Mouse (Mus musculus): ENCODE measurements around the gene Ttc28.

The Ttc28 gene

DNA sequence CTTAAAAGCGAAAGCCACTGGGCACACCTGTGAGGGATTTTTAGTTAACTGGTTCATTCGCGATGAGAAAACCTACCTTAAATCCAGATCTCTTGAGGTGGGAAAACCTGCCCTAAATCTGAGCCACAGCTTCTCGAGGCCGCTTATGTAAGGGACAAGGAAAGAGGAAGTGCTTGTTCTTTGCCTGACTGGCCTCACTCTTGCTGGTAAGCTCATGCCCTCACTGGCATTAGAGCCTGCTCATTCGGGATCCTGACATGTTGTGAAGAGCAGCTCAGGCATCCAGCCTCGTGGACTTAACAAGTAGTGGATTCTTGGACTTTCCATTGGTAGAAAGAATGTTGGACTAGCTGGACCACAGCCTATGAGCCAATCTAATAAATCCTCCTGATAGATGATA is 422.1 kb downstream of the Ttc28 start:
- no peak for DNase-seq

DNA sequence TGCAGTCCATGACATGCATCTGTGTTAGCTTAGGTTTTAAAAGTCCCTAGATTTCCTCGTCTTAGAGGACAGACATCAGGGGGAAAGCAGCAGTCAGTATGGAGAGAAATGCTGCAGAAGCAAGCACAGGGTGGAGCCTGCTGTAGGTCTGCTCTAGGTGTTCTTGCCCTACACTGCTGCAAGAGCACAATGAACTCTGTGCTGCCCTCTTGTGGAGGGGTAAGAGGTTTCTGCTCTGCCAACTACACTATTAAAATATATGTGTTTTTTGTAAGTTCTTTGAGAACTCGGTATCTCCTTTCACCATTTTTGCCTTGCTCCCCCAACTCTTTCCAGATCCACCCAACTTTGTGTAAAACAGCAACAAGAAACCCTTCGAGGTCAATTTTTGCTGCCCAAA is 425.1 kb downstream of the Ttc28 start:
- DNase-seq, result no peak

DNA sequence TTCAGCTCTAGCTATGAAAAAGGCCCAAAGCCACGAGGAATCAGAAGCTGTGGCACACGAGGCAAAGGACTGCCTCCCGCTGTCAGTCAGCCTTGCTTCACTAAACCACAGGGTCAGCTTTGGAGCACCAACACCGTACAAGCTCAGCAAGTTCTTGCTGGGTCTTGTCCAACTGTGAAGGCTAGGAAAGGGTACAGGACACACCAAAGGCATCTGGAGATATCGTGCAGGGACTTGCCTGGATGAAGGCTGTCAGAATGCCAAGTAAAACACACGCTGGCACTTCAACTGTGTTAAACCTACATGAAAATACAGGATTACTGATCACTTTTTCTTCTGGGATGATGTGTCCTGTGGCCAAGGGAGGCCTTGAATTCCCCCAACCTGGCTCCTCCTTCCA is 430.6 kb downstream of the Ttc28 start:
- no peak for DNase-seq

DNA sequence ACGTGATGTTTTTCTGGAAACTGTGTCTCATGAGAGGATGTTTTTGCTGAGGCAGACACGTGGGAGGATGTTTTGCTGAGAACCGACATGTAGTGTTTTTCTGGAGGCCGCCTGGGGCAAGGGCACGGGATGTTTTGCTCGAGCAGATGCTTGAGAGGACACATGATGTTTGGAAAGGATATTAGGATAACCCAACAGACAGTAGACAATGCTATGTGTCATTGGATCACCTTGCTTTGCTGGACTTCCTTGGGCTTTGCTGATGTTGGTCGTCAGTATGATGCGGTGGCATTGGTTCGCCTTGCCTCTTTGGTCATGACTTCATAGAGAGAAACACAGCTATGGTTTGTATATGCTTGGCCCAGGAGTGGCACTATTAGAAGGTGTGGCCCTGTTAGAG is 434.2 kb downstream of the Ttc28 start:
- no peak for DNase-seq

DNA sequence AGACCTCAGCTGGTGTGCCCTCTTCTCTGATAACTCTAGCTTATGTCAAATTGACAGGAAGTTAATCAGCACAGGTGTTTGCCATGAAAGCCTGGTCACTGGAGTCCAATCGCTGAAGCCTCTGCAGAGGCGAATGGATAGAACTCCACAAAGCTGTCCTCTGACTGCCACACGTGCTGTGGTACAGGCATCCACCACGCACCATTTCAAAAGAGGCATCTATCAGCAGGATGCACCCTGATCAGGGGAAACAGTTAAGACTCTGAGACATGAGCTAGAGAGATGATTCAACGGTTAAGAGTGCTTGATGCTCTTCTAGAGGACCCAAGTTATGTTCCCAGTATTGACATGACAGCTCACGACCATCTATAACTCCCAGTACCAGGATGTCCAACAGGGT is 435.5 kb downstream of the Ttc28 start:
- no peak for DNase-seq

DNA sequence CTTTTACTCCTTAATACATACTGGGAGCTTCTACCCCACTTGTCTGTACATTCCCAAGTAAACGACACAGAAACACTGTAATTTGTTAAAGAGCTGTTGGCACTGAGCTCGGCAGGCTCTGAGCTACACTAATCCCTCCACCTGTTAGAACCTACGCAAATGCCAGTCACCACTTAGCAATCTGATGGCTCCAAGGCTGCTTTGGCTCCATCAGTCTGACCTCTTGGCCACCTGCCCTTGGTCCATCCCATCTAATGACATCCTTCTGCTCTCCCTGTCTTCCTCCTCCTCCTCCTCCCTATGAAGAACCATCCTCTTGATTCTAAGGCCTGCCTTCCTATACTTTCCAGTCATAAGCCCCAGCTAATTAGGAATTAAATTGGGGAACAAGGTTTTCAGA is 437.9 kb downstream of the Ttc28 start:
- no peak for DNase-seq

DNA sequence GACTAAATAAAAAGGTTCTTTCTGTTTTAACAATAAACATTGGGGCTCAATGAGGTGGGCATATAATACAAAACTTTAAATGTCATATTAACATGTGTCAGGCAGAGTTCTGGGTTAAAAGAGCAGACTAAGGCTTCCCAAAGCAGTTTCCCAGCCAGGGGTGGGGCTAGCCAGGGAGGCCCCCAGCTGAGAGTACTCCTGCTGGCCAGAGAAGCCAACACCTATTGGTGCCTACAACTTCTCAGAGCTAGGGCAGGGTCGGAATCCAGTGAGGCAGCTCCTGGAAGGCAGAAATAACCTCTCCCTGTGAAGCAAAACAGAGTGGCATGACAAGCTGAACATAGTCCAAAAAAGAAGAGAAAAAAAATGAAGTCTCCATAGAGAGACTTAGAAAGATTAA is 439.3 kb downstream of the Ttc28 start:
- no peak for DNase-seq

DNA sequence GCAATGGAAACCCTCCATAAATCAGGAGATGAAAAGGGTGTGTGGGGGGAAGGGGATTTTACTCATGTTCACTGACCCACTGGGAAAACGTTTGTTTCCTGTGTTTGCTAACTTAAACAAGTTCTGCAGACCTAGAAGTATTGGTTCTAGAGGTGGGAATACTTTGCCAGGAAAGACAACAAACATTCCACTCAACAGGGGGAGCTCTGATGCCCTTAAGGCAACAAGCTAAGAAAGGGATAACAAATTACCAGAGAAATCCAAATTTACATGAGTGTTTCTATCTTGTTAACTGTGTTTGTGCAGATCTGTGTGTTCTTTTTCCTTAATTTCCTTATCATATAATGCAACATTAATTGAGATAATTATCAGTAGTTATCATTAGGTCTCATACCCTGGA is 446.2 kb downstream of the Ttc28 start:
- DNase-seq, result no peak

DNA sequence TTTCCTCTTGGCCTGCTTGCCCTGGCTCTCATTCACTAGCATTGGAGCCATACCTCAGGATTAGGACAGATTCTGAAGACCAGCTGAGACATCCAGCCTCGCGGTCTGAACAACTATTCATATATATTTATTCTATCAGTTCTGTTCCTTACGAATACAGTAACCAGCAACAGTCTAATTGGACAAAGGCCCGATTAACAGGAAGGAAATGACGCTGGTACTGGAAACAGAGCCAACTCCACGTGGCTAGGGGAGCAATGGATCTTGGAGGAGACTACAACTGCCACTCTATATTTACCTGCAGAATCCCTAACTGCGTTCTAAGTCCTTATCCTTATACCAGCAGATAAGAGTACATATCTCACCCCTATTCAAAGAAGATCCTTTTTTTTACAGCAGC is 447.8 kb downstream of the Ttc28 start:
- no peak for DNase-seq

DNA sequence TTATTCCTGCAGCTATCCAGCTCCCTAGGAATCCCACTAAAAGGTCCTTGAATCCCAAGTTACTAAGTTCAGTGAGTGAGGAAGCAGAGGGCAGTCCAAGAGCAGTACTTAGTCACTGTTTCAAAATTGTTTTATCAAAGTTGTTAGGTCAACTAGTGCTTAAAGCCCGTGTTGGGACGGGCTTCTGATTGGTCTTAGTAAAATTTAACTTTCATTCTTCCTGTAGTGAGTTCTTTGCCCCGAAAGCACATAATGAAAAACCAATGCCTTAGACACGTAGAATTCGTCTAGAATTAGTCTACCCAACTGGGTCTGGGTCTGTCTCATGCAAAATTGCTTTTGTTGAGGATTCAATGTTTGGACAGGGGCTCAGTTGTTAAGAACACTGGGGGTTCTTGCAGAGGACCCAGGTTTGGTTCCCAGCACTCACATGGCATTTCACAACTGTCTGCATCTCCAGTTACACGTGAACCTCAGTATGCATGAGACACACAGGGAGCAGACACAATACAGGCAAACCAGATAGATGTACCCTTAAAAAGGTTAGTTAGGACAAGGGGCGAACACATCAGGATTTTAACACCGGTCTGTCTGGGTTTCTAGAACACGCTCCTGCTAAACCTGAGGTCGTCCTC is 450.3 kb downstream of the Ttc28 start:
- no peak for DNase-seq

DNA sequence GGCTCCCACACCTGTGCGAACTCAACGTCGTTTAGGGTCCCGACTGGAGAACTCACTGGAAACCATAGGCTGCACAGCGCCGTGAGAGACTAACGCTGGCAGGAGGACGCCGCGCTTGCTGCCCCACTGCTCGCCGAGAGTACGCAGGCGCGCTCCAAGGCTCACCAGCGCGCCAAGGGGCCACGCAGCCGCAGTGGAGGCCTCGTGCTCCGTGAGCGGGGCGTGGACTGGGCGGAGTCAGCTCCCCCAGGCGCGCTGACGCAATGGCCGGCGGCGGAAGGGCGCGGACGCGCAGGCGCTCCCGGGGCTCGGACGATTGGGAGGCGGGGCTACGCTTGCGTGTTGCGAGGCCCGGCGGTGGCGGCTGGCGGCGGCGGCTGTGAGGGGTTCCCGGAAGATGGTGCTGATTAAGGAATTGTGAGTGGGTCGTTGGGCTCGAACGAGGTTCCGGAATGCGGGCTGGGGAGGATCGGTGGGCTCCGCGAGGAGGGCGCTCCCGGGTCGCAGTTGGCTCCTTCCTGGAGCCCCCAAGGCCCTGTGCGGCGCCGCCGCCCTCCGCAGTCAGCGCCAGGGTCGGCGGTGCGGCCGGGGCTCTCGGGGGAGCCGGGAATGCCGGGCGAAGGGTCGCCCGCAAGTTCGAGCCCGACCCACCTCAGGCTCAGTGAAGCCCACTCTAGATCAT is 451.0 kb downstream of the Ttc28 start, which contains the start of gene Pitpnb:
Gene Pitpnb, plus strand, starts transcription at position 347 of the 682 bp plus-strand sequence.
- peak; percentile 99 for DNase-seq

DNA sequence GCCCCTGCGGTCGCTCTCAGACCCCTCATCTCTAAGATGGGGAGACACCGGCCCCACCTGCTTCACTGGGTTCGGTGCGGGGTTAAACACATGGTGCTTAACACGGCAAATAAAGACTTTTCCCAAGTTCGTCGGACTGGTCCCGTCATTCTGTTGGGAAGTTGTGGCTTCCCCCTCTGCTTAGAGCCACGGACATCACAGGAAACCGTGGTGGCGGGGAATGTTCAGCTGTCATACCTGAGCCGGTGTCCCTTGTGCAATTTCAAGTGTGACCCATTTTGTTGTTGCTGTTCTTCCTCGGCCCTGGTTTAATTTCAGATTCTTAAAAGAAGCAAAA is 451.5 kb downstream of the Ttc28 start:
- no peak for DNase-seq

DNA sequence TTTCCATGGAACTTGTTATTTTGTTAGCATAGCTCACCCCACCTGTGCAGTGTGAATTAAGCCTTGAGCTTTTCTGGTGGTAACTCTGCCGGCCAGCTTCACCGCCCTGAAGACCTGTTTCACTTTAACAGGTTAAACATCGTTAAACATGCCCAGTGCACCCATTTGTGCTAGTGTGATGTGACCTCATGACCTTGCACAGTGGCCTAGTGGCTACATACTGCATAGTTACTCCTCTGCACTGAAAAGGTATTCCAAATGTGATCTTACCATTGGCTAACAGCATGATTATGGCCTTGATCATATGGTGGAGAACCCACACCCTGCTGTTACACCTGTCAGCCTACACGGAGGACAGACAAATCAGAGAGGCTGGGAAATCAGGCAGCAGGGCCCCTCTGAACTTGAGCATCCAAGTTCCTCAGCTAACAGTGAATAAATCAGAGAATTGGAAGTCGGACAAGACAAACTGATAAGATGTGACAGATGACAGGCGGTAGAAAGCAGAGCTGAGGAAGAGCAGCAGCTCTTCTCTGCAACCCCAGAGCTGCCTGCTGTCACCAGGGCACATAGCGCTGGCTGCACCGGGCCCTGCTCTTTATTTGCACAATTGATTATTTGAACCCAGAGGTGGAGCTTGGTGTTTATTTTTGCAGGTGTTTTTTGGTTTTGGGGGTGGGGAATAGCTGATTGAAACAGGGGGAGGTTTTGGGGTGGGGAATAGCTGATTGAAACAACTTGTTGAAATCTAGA is 456.5 kb downstream of the Ttc28 start:
- DNase-seq, result no peak

Data from thymus, postnatal 25 days (tissue).